Mouse (Mus musculus): ENCODE data around the gene Sat2. TPM values are rescaled to one million over a fixed set of nuclear protein-coding genes. Genes with fewer than 3 reads are reported as not detected.

Gene Sat2
- polyA plus RNA-seq, 1 experiment from 2014 or later: 24.7 TPM

DNA sequence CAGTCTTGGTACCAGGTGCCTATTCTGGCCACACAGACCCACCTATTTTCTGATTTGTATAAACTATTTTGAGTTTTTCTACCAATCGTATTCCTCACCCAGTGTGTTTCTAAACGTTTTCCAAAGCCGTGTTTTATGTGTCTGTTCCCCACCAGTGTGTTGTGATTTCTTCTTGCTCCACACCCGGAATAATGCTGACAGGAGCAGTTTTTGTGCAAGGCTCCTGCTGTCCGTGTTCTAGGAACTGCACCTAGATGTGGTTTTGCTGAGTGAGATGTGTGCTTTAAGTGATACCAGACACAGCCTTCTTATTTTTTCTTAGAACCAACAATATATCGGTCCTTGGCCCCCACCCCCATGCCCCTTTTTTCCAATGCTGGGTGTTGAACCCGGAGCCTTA is 37.8 kb upstream of the Sat2 start:
- Histone ChIP-seq H3K27ac (replicated peaks) (no peak overlapping the region), H3K4me2 (no peak overlapping the region), H3K36me3 (peaks cover 17% of the 10 kb centered on the region), H3K9me3 (replicated peaks) (no peaks in the 10 kb centered on the region), H3K9ac (replicated peaks) (no peak overlapping the region), H3K4me1 (peaks cover 18% of the 10 kb centered on the region), H3K4me3 (replicated peaks) (no peak overlapping the region), H3K27me3 (replicated peaks) (no peaks in the 10 kb centered on the region)
- 87% methylated on average over 7 of the region's 7 CpGs for WGBS
- no peak for ATAC-seq (ENCODE audit: low FRiP score)

DNA sequence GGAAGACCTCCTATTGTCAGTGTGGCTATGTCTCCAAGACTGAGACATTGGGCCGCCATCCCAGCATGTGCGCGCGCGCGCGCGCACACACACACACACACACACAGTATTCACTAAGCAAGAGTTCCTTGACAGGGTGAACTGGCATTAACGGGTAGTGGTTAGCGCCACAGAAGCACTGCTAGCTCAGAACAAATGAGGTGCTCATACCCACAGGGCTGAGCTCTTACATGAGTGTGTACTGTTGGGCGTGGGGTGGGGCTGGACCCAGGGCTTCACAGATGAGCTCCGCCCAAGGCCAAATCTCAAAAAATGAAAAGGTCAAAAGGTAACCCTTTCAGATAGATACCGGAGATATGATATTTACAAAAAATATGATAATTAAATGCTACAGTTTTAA is 36.9 kb upstream of the Sat2 start:
- 96% methylated on average over 13 of the region's 13 CpGs for WGBS
- Histone ChIP-seq H3K9me3 (replicated peaks) (no peaks in the 10 kb centered on the region), H3K4me3 (replicated peaks) (no peak overlapping the region), H3K27ac (replicated peaks) (no peak overlapping the region), H3K36me3 (peaks cover 26% of the 10 kb centered on the region), H3K4me1 (peaks cover 15% of the 10 kb centered on the region), H3K4me2 (no peak overlapping the region), H3K9ac (replicated peaks) (no peak overlapping the region), H3K27me3 (replicated peaks) (no peaks in the 10 kb centered on the region)
- ATAC-seq (ENCODE audit: low FRiP score): no peak

DNA sequence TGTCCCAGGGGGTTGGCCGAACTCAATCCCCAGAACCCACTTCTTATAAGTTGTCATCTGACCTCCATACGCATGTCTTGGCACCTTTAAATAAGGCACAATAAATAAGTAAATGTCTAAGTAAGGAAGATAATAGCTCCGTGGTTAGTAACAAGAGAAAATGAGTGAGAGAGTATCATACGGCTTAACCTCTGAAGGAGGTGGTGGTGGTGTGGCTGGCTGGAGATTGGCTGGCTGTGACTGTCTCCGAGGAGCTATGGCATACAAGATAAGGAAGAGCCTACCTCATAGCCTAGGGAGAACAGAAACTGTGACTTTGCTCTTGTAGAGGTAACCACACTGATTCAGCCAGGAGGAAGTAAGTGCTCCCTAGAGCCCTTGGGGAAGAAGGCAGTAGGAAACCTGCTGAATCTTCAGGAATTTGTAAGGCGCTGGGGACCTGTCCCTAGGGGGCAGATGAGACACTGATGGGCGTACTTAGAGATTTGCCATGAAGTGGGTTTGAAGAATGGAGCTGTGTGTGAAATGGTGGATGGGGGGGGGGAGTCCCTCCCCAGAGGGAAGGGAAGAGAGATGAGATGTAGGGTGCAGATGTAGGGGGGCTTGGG is 36.0 kb upstream of the Sat2 start:
- 81% methylated on average over 7 of the region's 7 CpGs for WGBS
- no peaks in the 10 kb centered on the region for H3K9me3 ChIP-seq (replicated peaks)

DNA sequence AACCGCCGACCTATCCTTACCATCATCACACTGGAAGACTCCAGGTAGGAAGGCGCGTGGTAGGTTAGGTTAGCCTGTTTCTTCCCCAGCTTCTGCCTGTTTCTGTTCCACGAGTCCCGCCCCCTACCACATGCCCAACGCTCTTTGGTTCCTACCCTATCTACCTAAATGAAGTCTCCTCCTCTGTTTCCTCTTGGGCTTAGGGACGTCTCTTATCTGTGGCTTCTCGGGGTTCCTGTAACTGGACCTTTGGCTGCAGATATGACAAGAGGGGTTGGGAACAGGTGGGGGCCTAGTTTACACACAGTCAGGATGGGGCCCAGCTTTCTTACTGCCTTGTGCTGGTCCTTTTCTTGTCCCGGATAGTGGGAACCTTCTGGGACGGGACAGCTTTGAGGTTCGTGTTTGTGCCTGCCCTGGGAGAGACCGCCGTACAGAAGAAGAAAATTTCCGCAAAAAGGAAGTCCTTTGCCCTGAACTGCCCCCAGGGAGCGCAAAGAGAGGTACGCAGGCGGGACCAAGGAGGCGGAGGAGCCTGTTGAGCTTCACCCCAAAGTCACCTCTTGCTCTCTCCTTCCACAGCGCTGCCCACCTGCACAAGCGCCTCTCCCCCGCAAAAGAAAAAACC is 32.5 kb upstream of the Sat2 start:
- 95% methylated on average over 22 of the region's 22 CpGs for WGBS
- Histone ChIP-seq H3K27me3 (replicated peaks) (no peaks in the 10 kb centered on the region), H3K4me2 (no peak overlapping the region), H3K4me1 (no peaks in the 10 kb centered on the region), H3K27ac (replicated peaks) (no peak overlapping the region), H3K9ac (replicated peaks) (no peak overlapping the region), H3K9me3 (replicated peaks) (no peaks in the 10 kb centered on the region), H3K4me3 (replicated peaks) (no peak overlapping the region), H3K36me3 (peaks cover 48% of the 10 kb centered on the region)
- no peak for ATAC-seq (ENCODE audit: low FRiP score)

More for the DNA sequence above, 36.0 kb upstream of the Sat2 start:
- Histone ChIP-seq H3K27me3 (replicated peaks) (no peaks in the 10 kb centered on the region), H3K27ac (replicated peaks) (no peak overlapping the region), H3K36me3 (peaks cover 33% of the 10 kb centered on the region), H3K4me1 (peaks cover 15% of the 10 kb centered on the region), H3K4me2 (no peak overlapping the region), H3K9ac (replicated peaks) (no peak overlapping the region), H3K4me3 (replicated peaks) (no peak overlapping the region)
- ATAC-seq (ENCODE audit: low FRiP score): no peak

DNA sequence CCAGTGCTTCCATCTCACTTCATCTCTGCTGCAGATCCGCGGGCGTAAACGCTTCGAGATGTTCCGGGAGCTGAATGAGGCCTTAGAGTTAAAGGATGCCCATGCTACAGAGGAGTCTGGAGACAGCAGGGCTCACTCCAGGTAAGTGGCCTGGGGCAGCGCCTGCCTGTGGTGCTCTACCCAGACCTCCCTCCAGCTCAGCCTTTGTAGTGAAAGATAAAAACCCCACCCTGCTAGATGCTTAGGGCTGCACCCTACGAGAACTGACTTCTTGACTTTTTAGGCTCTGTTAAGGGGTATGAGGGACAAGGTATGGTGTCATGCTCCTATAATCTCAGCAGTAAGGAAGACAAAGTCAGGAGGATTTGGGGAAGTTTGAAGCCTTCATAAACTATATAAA is 31.2 kb upstream of the Sat2 start:
- H3K4me3 ChIP-seq (replicated peaks): no peak overlapping the region
- no peak for ATAC-seq (ENCODE audit: low FRiP score)
- no peaks in the 10 kb centered on the region for H3K27me3 ChIP-seq (replicated peaks)
- WGBS: 96% methylated on average over 8 of the region's 8 CpGs
- no peak overlapping the region for H3K9ac ChIP-seq (replicated peaks)
- no peak overlapping the region for H3K4me2 ChIP-seq
- H3K9me3 ChIP-seq (replicated peaks): no peaks in the 10 kb centered on the region
- no peaks in the 10 kb centered on the region for H3K4me1 ChIP-seq
- no peak overlapping the region for H3K27ac ChIP-seq (replicated peaks)
- peaks cover 54% of the 10 kb centered on the region for H3K36me3 ChIP-seq

DNA sequence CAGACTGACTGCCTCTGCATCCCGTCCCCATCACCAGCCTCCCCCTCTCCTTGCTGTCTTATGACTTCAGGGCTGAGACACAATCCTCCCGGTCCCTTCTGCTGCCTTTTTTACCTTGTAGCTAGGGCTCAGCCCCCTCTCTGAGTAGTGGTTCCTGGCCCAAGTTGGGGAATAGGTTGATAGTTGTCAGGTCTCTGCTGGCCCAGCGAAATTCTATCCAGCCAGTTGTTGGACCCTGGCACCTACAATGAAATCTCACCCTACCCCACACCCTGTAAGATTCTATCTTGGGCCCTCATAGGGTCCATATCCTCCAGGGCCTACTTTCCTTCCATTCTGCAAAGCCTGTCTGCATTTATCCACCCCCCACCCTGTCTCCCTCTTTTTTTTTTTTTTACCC is 30.4 kb upstream of the Sat2 start:
- Histone ChIP-seq H3K9me3 (replicated peaks) (no peaks in the 10 kb centered on the region), H3K27ac (replicated peaks) (no peak overlapping the region; the same call in 1 of the 2 replicates), H3K27me3 (replicated peaks) (no peaks in the 10 kb centered on the region), H3K4me1 (no peaks in the 10 kb centered on the region), H3K4me2 (no peak overlapping the region), H3K36me3 (peaks cover 55% of the 10 kb centered on the region), H3K4me3 (replicated peaks) (no peak overlapping the region), H3K9ac (replicated peaks) (no peak overlapping the region)
- 88% methylated on average over 3 of the region's 3 CpGs for WGBS
- ATAC-seq (ENCODE audit: low FRiP score): no peak

DNA sequence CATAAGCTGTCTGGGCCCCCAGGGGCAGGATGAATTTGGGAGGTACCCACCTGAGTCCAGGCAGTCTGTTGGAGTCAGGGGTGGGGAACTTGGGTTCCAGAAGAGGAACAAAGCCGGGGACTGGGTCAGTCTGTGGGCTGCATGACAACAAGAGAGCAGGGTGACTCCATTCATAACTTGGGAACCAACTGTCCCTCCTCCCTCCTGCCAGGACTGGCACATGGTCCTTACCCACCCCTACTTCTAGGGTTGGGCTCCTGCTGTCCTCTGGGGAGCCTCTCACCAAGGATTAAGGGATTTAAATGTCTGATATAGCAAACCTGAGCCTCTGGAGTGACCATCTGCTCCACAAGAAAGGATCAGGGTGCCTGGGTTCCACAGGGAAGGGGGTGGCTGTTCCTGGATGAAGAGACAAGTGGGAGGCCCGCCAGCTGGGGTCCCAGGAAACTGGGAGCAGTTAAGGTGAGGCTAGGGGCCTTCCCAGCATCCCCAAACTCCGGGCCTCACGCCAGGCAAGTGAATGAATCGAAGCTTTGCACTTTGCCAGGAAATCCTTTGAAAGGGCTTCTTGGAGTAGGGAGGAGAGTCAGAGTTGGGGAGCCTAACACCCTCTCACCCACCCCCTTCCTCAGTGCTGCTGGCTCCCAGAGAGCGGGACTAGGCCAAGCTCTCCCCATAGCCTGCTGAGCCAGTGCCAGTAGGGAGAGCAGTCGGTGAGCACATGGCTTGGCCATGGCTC is 29.8 kb upstream of the Sat2 start:
- 74% methylated on average over 7 of the region's 7 CpGs for WGBS
- H3K36me3 ChIP-seq: peaks cover 55% of the 10 kb centered on the region
- H3K9ac ChIP-seq (replicated peaks): no peak overlapping the region
- no peak overlapping the region for H3K4me2 ChIP-seq
- peak; percentile 91 for ATAC-seq (ENCODE audit: low FRiP score)
- H3K27me3 ChIP-seq (replicated peaks): no peaks in the 10 kb centered on the region
- no peaks in the 10 kb centered on the region for H3K9me3 ChIP-seq (replicated peaks)
- peak overlapping the region; percentile 56; the same call in 1 of the 2 replicates for H3K27ac ChIP-seq (replicated peaks)
- H3K4me1 ChIP-seq: no peaks in the 10 kb centered on the region
- no peak overlapping the region for H3K4me3 ChIP-seq (replicated peaks)

DNA sequence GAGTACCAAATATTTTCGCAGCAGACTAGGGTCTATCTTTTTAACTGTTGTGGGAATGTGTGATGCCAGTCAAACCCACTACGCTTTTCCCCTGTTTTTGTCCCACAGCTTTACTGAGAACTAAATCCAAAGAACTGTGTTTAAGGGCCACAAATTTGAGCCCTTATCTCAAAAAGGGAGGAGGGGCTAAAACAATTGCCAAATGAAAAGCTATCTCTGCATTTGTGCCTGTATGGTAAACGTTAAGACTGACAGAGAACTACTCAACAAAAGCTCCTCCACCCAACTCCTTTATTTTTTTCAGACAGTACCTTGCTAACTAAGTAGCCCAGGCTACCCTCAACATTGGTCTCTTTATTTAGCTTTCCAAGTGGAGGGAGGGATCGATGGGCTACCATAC is 29.0 kb upstream of the Sat2 start:
- no peaks in the 10 kb centered on the region for H3K4me1 ChIP-seq
- H3K9ac ChIP-seq (replicated peaks): no peak overlapping the region
- peak overlapping the region; percentile 56; the same call in 1 of the 2 replicates for H3K27ac ChIP-seq (replicated peaks)
- 91% methylated on average over 4 of the region's 4 CpGs for WGBS
- peaks cover 50% of the 10 kb centered on the region for H3K36me3 ChIP-seq
- H3K4me2 ChIP-seq: no peak overlapping the region
- H3K9me3 ChIP-seq (replicated peaks): no peaks in the 10 kb centered on the region
- no peak overlapping the region for H3K4me3 ChIP-seq (replicated peaks)
- no peak for ATAC-seq (ENCODE audit: low FRiP score)
- H3K27me3 ChIP-seq (replicated peaks): no peaks in the 10 kb centered on the region

DNA sequence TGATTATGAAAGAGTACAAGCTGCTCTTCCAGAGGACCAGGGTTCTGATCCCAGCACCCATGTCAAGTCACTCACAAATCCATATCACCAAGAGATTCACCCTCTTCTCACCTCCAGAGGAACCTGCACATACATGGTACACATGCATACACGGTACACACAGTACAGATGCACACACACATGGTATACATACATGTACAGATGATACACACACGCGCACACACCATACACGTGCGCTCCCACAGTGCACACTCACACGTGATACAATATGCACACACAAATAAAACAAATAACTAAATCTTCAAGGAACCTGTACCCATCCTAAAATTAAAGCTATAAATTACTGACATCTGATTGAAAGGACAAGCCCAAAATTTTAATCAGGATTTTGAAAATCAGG is 27.0 kb upstream of the Sat2 start:
- no peak for ATAC-seq (ENCODE audit: low FRiP score)
- Histone ChIP-seq H3K4me1 (peaks cover 5% of the 10 kb centered on the region; the same call in 1 of the 2 replicates), H3K4me2 (no peak overlapping the region), H3K9me3 (replicated peaks) (no peaks in the 10 kb centered on the region), H3K9ac (replicated peaks) (no peak overlapping the region), H3K36me3 (peaks cover 33% of the 10 kb centered on the region), H3K27ac (replicated peaks) (no peak overlapping the region), H3K27me3 (replicated peaks) (no peaks in the 10 kb centered on the region), H3K4me3 (replicated peaks) (no peak overlapping the region)
- whole genome bisulfite sequencing: 93% methylated on average over 6 of the region's 6 CpGs

DNA sequence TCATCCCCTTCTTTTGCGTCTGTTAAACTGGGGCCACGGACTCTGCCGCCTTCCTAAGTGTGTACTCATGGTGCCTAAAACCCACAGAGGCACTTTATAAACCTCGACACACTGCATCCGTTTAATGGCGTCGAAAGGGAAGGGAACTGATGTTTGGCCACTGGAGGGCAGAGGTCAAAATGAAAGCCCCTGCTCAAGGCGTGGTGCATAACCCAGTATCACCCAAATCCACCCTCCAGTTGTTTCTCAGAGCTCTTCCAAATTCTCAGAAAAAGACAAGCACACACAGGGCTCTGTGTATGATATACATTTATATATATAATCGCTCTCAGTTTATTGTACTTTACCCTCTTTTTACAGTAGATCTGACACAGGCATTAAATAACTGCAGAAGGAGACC is 22.4 kb upstream of the Sat2 start:
- Histone ChIP-seq H3K4me1 (peaks cover 36% of the 10 kb centered on the region), H3K36me3 (peaks cover 28% of the 10 kb centered on the region), H3K9ac (replicated peaks) (no peak overlapping the region), H3K27ac (replicated peaks) (peak overlapping the region; percentile 63; the same call in 1 of the 2 replicates), H3K9me3 (replicated peaks) (no peaks in the 10 kb centered on the region), H3K4me2 (no peak overlapping the region), H3K4me3 (replicated peaks) (no peak overlapping the region), H3K27me3 (replicated peaks) (no peaks in the 10 kb centered on the region)
- ATAC-seq (ENCODE audit: low FRiP score): no peak
- 9% methylated on average over 9 of the region's 9 CpGs for WGBS

DNA sequence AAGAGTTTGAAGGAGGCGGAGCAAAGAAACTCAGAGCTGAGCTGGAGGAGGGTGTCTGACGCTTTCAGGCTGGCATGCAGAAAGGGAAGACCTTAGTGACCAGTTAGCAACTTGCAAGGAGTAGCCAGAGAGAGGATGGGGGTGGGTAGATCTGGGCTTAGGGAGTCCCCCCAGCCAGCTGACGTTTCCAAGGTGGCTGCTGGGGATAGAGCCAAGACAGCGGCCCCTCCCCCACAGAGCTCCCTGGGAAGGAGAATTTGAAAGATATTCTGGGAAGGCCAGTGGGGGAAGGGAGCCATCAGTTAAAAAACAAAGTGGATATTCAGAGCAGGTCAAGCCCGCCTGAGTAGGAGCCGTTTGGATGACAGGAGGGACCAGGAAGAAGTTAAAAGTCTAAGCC is 21.7 kb upstream of the Sat2 start:
- no peak overlapping the region for H3K4me3 ChIP-seq (replicated peaks)
- peaks cover 40% of the 10 kb centered on the region for H3K4me1 ChIP-seq
- H3K9ac ChIP-seq (replicated peaks): no peak overlapping the region
- H3K27ac ChIP-seq (replicated peaks): peak overlapping the region; percentile 63
- WGBS: 17% methylated on average over 6 of the region's 6 CpGs
- no peaks in the 10 kb centered on the region for H3K27me3 ChIP-seq (replicated peaks)
- no peaks in the 10 kb centered on the region for H3K9me3 ChIP-seq (replicated peaks)
- H3K4me2 ChIP-seq: peak overlapping the region; percentile 13; the same call in 1 of the 2 replicates
- 0 out of 2 replicates have a peak, but pooled peaks have one; percentile 28 for ATAC-seq (ENCODE audit: low FRiP score)
- H3K36me3 ChIP-seq: peaks cover 24% of the 10 kb centered on the region

DNA sequence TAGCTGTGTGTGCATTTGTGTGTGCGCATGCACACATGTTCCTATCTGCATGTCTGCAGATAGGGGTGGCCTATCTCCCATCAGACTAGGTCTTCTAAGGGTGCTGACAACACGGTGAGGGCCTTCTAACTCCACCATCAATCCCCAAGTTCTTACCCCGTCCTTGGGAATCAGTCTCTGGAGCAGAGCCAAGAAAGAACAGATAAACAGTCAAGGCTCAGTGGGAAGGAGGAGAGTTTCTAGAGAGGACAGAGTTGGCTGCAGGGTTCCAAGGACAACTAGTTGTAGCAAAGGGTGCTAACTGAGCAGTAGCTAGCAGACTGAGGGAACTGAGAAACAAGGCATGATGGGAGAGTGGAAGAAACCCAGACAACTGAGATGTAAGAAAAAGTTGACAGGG is 20.1 kb upstream of the Sat2 start:
- 75% methylated on average over 3 of the region's 3 CpGs for WGBS
- Histone ChIP-seq H3K36me3 (peaks cover 20% of the 10 kb centered on the region), H3K4me3 (replicated peaks) (no peak overlapping the region), H3K9ac (replicated peaks) (no peak overlapping the region), H3K27ac (replicated peaks) (no peak overlapping the region), H3K4me1 (peaks cover 45% of the 10 kb centered on the region), H3K9me3 (replicated peaks) (no peaks in the 10 kb centered on the region), H3K4me2 (no peak overlapping the region), H3K27me3 (replicated peaks) (no peaks in the 10 kb centered on the region)
- no peak for ATAC-seq (ENCODE audit: low FRiP score)

All from neural tube, embryonic 15.5 days (tissue).